Mouse (Mus musculus): Measurements from ENCODE around the gene Cfap65. TPM values are rescaled to one million over a fixed set of nuclear protein-coding genes. Genes with fewer than 3 reads are reported as not detected.

Cfap65 gene
- polyA plus RNA-seq, 1 experiment from 2014 or later: not detected

GRCm38 (mm10) chr1:74882055-74882734 is 53.2 kb downstream of the Cfap65 start:
- ATAC-seq (ENCODE audit: insufficient number of reproducible peaks, low FRiP score, low TSS enrichment, low read depth) (no peak), DNase-seq (ENCODE audit: low spot score) (no peak)
- H3K4me3 ChIP-seq (ENCODE audit: low read depth, low read length): peak overlapping the region; percentile 19
- H3K9me3 ChIP-seq (ENCODE audit: control insufficient read depth, low read length): no peaks in the 10 kb centered on the region
- H3K27me3 ChIP-seq (ENCODE audit: control insufficient read depth, insufficient read depth, low read length): peaks cover 80% of the 10 kb centered on the region
- WGBS: under 1% methylated on average over 68 of the region's 74 CpGs
- H3K4me1 ChIP-seq (ENCODE audit: control insufficient read depth, insufficient read depth, low read length): peaks cover 16% of the 10 kb centered on the region
- H3K9ac ChIP-seq (ENCODE audit: low read length): no peak overlapping the region
- H3K27ac ChIP-seq (replicated peaks; ENCODE audit: low read depth, low read length): no peak overlapping the region
- no peaks in the 10 kb centered on the region for H3K36me3 ChIP-seq (ENCODE audit: control insufficient read depth, insufficient read depth, low read length)
- peak overlapping the region; percentile 28 for H3K4me2 ChIP-seq (ENCODE audit: low read depth, severe bottlenecking)

DNA sequence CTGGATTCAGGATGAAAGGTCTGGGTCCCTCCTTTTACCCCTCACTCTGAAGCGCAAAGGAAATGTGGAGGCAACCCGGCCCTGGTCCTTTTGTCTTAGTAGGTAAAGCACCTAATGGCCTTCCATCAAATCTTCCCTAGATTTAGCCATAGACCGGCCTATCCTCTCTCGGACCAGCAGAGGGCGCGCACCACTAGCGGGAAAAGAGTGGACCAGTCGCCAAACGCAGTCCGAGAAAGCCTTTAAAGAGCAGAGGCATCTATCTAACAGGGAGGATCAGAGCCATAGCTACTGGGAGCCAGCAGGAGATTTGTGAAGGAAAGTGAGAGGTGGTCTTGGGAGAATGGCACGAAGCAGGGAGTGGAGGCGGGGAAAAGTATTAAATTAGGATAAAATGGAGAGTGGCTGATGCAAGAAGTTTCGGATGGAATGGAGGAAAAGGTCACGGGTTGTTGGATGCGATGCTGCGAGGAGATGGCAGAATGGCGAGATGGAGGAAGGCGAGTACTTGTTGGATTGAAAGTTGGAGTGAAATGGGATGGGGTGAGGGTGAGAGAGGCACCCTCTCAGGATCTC is 54.5 kb downstream of the Cfap65 start:
- 0 out of 2 replicates have a peak overlapping the region, but pooled peaks have one; percentile 12 for H3K4me2 ChIP-seq (ENCODE audit: low read depth, severe bottlenecking)
- peaks cover 16% of the 10 kb centered on the region for H3K4me1 ChIP-seq (ENCODE audit: control insufficient read depth, insufficient read depth, low read length)
- H3K9ac ChIP-seq (ENCODE audit: low read length): no peak overlapping the region
- ATAC-seq (ENCODE audit: insufficient number of reproducible peaks, low FRiP score, low TSS enrichment, low read depth) (no peak), DNase-seq (ENCODE audit: low spot score) (peak; percentile 82)
- H3K27ac ChIP-seq (replicated peaks; ENCODE audit: low read depth, low read length): no peak overlapping the region
- no peaks in the 10 kb centered on the region for H3K9me3 ChIP-seq (ENCODE audit: control insufficient read depth, low read length)
- H3K36me3 ChIP-seq (ENCODE audit: control insufficient read depth, insufficient read depth, low read length): no peaks in the 10 kb centered on the region
- peaks cover 67% of the 10 kb centered on the region for H3K27me3 ChIP-seq (ENCODE audit: control insufficient read depth, insufficient read depth, low read length)
- WGBS: 2% methylated on average over 18 of the region's 18 CpGs
- H3K4me3 ChIP-seq (ENCODE audit: low read depth, low read length): no peak overlapping the region

DNA sequence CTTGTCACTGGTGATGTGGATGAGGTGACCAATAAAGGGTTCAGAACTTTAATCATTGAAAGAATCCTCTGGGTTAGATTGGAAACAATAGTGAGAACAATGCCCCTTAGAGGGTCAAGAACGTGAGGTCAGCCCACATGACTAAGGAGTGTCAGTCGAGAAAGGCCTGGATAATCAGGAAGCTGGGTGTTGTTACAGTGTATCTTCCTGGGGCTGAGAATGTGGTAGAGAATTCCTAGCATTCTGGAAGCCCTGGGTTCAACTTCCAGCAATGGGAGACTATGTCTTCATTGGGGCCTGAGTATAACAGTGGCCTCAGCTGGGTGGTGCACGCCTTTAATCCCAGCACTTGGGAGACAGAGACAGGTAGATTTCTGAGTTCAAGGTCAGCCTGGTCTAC is 58.2 kb downstream of the Cfap65 start:
- no peak overlapping the region for H3K9ac ChIP-seq (ENCODE audit: low read length)
- 65% methylated on average over 3 of the region's 3 CpGs for WGBS
- no peaks in the 10 kb centered on the region for H3K9me3 ChIP-seq (ENCODE audit: control insufficient read depth, low read length)
- ATAC-seq (ENCODE audit: insufficient number of reproducible peaks, low FRiP score, low TSS enrichment, low read depth): no peak
- no peak for DNase-seq (ENCODE audit: low spot score)
- no peak overlapping the region for H3K4me3 ChIP-seq (ENCODE audit: low read depth, low read length)
- peaks cover 4% of the 10 kb centered on the region; the same call in 1 of the 2 replicates for H3K4me1 ChIP-seq (ENCODE audit: control insufficient read depth, insufficient read depth, low read length)
- peaks cover 30% of the 10 kb centered on the region for H3K27me3 ChIP-seq (ENCODE audit: control insufficient read depth, insufficient read depth, low read length)
- H3K36me3 ChIP-seq (ENCODE audit: control insufficient read depth, insufficient read depth, low read length): no peaks in the 10 kb centered on the region
- H3K4me2 ChIP-seq (ENCODE audit: low read depth, severe bottlenecking): no peak overlapping the region
- H3K27ac ChIP-seq (replicated peaks; ENCODE audit: low read depth, low read length): no peak overlapping the region

GRCm38 (mm10) chr1:74872218-74872617 is 63.2 kb downstream of the Cfap65 start:
- Histone ChIP-seq H3K4me3 (ENCODE audit: low read depth, low read length) (no peak overlapping the region), H3K27ac (replicated peaks; ENCODE audit: low read depth, low read length) (no peak overlapping the region), H3K36me3 (ENCODE audit: control insufficient read depth, insufficient read depth, low read length) (no peaks in the 10 kb centered on the region), H3K4me2 (ENCODE audit: low read depth, severe bottlenecking) (no peak overlapping the region), H3K9ac (ENCODE audit: low read length) (no peak overlapping the region), H3K9me3 (ENCODE audit: control insufficient read depth, low read length) (no peaks in the 10 kb centered on the region), H3K27me3 (ENCODE audit: control insufficient read depth, insufficient read depth, low read length) (no peaks in the 10 kb centered on the region), H3K4me1 (ENCODE audit: control insufficient read depth, insufficient read depth, low read length) (no peaks in the 10 kb centered on the region)
- ATAC-seq (ENCODE audit: insufficient number of reproducible peaks, low FRiP score, low TSS enrichment, low read depth) (no peak), DNase-seq (ENCODE audit: low spot score) (no peak)
- WGBS: 70% methylated on average over 2 of the region's 2 CpGs

DNA sequence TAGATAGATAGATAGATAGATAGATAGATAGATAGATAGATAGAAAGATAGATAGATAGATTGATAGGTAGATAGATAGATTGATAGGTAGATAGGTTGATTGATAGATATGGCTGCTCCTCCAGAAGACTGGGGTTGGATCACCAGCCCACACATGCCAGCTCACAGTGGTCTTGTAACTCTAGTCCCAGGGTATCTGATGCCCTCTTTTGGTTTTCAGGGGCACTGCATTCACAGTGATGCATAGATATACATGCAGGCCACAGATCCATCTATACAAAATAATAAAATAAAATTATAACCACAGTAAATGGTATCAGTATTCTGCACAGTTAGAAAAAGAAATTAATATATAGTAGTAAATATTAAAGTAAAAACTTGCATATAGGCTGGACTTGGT is 73.6 kb downstream of the Cfap65 start:
- Histone ChIP-seq H3K9ac (ENCODE audit: low read length) (no peak overlapping the region), H3K4me2 (ENCODE audit: low read depth, severe bottlenecking) (no peak overlapping the region), H3K27ac (replicated peaks; ENCODE audit: low read depth, low read length) (no peak overlapping the region), H3K27me3 (ENCODE audit: control insufficient read depth, insufficient read depth, low read length) (peaks cover 31% of the 10 kb centered on the region), H3K9me3 (ENCODE audit: control insufficient read depth, low read length) (no peaks in the 10 kb centered on the region), H3K4me3 (ENCODE audit: low read depth, low read length) (no peak overlapping the region), H3K36me3 (ENCODE audit: control insufficient read depth, insufficient read depth, low read length) (no peaks in the 10 kb centered on the region), H3K4me1 (ENCODE audit: control insufficient read depth, insufficient read depth, low read length) (no peaks in the 10 kb centered on the region)
- ATAC-seq (ENCODE audit: insufficient number of reproducible peaks, low FRiP score, low TSS enrichment, low read depth) (no peak), DNase-seq (ENCODE audit: low spot score) (no peak)

GRCm38 (mm10) chr1:74859223-74859984 is 76.0 kb downstream of the Cfap65 start:
- no peak overlapping the region for H3K4me3 ChIP-seq (ENCODE audit: low read depth, low read length)
- ATAC-seq (ENCODE audit: insufficient number of reproducible peaks, low FRiP score, low TSS enrichment, low read depth) (no peak), DNase-seq (ENCODE audit: low spot score) (no peak)
- no peaks in the 10 kb centered on the region for H3K36me3 ChIP-seq (ENCODE audit: control insufficient read depth, insufficient read depth, low read length)
- H3K9ac ChIP-seq (ENCODE audit: low read length): no peak overlapping the region
- H3K4me2 ChIP-seq (ENCODE audit: low read depth, severe bottlenecking): no peak overlapping the region
- peaks cover 8% of the 10 kb centered on the region for H3K4me1 ChIP-seq (ENCODE audit: control insufficient read depth, insufficient read depth, low read length)
- H3K27me3 ChIP-seq (ENCODE audit: control insufficient read depth, insufficient read depth, low read length): peaks cover 51% of the 10 kb centered on the region
- WGBS: 45% methylated on average over 6 of the region's 6 CpGs
- no peak overlapping the region for H3K27ac ChIP-seq (replicated peaks; ENCODE audit: low read depth, low read length)
- H3K9me3 ChIP-seq (ENCODE audit: control insufficient read depth, low read length): no peaks in the 10 kb centered on the region

DNA sequence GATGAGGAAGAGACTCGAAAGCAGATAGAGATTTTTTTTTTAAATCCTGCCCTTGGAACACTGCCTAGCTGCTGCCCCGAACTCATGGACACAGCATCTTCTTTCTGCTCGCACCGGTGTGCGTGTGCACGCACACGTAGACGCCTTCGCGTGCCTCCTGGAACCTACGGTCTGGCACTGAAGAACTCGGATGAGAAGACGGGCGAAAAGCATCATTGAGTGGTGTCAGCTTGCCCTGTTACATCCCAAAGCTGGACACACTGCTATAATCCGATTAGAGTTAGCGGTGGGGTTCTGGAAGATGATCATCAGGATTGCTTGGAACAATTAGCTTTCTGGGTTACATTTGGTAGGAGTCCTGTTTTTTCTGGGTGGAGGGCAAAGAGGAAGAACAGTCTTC is 76.6 kb downstream of the Cfap65 start:
- H3K4me1 ChIP-seq (ENCODE audit: control insufficient read depth, insufficient read depth, low read length): peaks cover 11% of the 10 kb centered on the region
- no peaks in the 10 kb centered on the region for H3K36me3 ChIP-seq (ENCODE audit: control insufficient read depth, insufficient read depth, low read length)
- H3K9me3 ChIP-seq (ENCODE audit: control insufficient read depth, low read length): no peaks in the 10 kb centered on the region
- DNase-seq (ENCODE audit: low spot score): no peak
- H3K9ac ChIP-seq (ENCODE audit: low read length): no peak overlapping the region
- 7% methylated on average over 16 of the region's 16 CpGs for WGBS
- peaks cover 57% of the 10 kb centered on the region for H3K27me3 ChIP-seq (ENCODE audit: control insufficient read depth, insufficient read depth, low read length)
- H3K4me2 ChIP-seq (ENCODE audit: low read depth, severe bottlenecking): peak overlapping the region; percentile 38; the same call in 1 of the 2 replicates
- no peak overlapping the region for H3K4me3 ChIP-seq (ENCODE audit: low read depth, low read length)
- H3K27ac ChIP-seq (replicated peaks; ENCODE audit: low read depth, low read length): no peak overlapping the region
- no peak for ATAC-seq (ENCODE audit: insufficient number of reproducible peaks, low FRiP score, low TSS enrichment, low read depth)

DNA sequence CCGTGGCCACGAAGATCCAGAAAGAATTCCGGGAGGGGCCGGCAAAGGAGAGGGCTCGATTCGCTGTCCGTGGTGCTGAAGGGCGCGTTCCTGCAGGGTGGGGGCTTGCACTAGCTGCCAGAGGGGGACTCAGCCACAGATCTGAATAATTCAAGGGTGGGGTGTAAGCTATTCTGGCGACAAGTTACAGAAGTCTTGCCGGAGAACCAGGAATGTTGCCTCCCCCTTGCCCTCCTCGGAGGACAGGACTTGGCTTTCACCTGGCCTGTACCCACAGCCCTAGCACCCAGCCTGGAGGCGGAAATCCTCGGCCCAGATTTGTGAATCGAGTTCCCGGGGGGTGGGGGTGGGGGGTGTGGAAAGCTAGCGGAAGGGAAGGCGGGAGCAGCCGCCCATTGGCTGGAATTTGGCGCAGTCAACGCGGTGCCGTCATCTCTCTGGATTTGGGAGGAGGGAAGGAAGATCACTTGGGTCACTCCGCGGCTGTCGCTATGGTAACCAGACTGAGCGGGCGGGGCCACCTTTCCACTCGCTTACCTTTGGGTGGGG is 77.2 kb downstream of the Cfap65 start:
- H3K4me3 ChIP-seq (ENCODE audit: low read depth, low read length): peak overlapping the region; percentile 15; the same call in 1 of the 2 replicates
- WGBS: under 1% methylated on average over 29 of the region's 29 CpGs
- no peaks in the 10 kb centered on the region for H3K36me3 ChIP-seq (ENCODE audit: control insufficient read depth, insufficient read depth, low read length)
- H3K4me1 ChIP-seq (ENCODE audit: control insufficient read depth, insufficient read depth, low read length): peaks cover 11% of the 10 kb centered on the region
- DNase-seq (ENCODE audit: low spot score) (peak; percentile 76), ATAC-seq (ENCODE audit: insufficient number of reproducible peaks, low FRiP score, low TSS enrichment, low read depth) (no peak)
- peak overlapping the region; percentile 38 for H3K4me2 ChIP-seq (ENCODE audit: low read depth, severe bottlenecking)
- no peak overlapping the region for H3K27ac ChIP-seq (replicated peaks; ENCODE audit: low read depth, low read length)
- H3K9me3 ChIP-seq (ENCODE audit: control insufficient read depth, low read length): no peaks in the 10 kb centered on the region
- peaks cover 60% of the 10 kb centered on the region for H3K27me3 ChIP-seq (ENCODE audit: control insufficient read depth, insufficient read depth, low read length)
- no peak overlapping the region for H3K9ac ChIP-seq (ENCODE audit: low read length)

Data from limb, embryonic 11.5 days (tissue).